Mouse (Mus musculus) T-cell, adult 2 months (primary cell): ENCODE measurements around the gene Uso1.
A peak's percentile ranks its signal among the peaks of the same experiment; 100 is the strongest.

Source experiments
- DNase-seq: peaks from one replicate; pipeline ENCODE4 v3.0.0; 2022; ENCODE audit warnings: low spot score

Gene Uso1

DNA sequence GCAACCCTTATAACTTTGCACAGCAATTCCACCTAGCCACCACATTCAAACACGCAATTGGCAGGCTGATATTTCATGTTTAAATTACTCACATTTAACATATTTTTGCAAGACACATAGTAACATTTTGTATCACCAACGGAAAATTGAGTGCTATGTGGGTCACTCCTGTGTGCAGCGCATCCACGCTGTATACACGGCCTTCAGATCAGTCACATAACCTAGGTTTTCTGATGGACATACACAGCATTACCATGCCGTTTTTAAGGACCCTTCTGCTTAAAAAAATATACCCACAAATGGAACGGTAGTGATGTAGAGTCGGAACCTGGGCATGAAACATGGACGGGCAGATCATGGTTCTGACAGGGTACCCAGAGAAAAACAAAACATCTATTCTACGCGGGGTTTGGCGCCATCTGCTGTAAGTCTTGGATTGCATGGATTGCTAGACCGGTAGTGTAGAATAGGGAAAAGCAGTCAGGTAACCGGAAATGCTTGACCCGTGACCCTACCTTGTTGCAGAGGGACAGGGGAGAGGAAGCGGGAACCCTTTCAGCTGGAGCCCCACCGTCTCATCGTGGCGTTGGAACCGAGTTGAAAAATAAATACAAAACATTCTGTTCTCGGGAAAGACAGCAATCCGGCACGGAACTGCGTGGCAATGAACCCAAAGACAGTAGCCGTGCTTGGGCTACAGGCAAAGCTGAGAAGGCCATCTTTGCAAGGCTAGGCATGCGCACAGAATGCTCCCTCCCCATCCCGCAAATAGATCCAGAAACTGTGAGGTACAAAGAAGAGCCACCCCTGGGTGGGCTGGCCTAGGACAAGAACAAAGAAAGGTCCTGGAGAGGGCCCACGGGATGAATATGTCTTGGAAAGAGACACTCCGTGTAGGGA is 101.8 kb downstream of the Uso1 start:
- DNase-seq, result peak; percentile 14

DNA sequence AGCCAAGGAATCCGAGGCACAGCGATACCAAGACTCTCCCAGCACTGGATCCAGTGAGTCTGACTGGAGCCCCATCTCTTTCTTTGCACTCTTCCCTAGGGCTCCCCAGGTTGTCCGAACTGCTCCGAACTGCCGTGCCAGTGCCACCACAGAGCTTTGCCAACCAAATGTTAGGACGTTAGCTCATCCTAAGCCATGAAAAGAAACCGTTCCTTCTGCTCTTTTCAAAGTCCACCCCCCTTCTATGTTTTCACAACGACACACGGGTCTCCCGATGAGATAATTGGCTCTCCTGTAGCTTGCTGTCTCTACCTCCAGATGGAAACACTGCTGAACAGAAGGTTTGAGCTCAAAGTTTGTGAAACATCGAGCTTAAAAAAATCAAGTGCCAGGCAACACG is 103.0 kb downstream of the Uso1 start:
- DNase-seq, result no peak

DNA sequence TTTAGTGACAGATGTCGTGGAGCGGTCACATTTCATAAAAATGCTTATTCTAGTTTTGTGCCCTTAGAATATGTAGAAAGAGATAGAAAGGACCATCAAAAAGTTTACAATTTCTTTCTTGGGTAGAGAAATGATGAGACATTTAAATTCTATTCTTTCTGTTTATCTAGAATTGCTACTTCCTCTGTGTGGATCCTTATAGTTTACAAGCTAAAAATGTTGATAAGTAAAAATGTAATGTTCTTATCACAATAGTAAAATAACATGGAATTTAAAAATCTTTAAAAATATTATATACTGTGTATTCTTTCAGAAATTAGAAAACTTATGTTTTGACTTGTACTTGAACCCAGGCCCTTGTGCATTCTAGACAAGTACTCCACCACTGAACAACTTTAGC is 107.2 kb downstream of the Uso1 start:
- no peak for DNase-seq

DNA sequence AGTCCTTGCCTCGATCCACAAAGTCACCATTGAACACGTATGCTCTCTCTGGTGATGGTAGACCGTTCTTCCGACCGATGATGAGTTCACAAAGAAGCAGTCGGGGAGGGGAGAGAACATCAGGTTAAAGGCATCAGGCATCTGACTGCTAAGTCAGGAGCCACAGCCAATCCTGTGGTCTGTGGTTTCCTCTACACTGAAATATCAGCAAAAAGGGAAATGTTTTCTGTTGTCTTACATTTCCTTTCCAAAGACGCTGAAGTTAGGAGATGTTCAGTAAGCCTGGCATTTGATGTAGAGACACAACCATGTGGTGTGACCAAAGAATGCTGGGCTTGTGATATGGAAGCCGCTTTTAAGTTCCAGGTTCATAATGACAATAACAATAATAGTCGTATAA is 107.7 kb downstream of the Uso1 start:
- peak; percentile 71 for DNase-seq

DNA sequence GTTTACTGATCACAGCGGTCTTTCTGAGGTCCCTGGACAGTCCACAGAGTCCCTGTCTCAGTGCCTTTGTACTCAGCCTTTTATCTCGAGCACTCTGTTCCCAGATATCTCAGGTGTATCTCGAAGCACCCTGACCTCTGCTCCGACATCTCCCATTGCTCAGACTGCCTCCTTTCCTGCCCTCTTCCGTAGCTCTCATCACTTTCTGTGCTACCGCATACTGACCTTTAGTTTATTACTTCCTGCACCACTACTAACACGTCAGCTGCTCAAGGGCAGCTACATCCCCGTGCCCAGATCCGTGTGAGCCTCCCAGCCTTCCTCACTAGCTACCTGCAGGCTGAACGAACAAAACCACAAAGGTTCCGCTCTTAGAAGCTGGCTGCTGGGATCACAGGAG is 110.9 kb downstream of the Uso1 start:
- DNase-seq, result no peak

DNA sequence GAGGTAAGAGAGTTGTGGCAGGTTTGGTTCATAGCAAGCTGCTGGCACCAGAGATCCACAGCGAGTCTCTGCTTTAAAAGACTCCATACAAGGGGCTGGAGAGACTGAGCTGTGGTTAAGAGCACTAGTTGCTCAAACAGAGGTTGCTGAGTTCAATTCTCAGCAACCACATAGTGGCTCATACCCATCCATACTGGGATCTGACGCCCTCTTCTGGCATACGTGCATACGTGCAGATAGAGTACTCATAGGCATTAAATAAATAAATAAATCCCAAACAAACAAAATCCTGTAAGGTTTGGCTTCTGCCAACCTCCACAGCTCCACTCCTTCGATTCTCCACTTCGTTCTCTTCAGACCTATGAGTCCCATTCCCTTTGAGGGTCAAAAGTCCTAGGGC is 114.3 kb downstream of the Uso1 start:
- DNase-seq, result no peak
